ENCODE assay signal across 8 mouse cellular contexts in the genomic region with DNA sequence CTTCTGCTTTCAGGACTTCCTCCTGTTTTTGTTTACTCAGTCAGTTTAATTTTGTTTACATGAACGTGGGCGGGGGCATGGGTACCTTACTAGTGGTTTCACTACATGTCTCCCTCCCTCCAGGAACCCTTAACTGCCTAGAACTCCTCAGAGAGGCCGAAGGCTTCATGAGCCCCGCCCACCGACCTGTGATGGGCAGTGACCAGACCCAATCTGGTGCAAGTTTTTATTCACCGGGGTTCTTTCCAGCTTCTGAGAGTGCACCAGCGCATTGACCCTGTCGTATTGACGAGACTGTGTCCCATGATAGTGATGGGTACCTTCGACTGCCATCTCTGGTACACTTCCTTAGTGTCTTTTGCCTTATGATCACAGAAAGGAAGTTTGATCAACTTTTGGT. TPM values are rescaled to one million over a fixed set of nuclear protein-coding genes. Genes with fewer than 3 reads are reported as not detected.
A peak's percentile ranks its signal among the peaks of the same experiment; 100 is the strongest.
DNase-seq lines count a peak whose midpoint lies in the region; ATAC-seq and TF ChIP-seq lines count a peak whose summit lies in the region.

No protein-coding gene starts in this region.

- no peak for TF ChIP-seq POLR2A in thymus, adult 2 months (IDR thresholded peaks at IDR 0.05; ENCODE audit: control insufficient read depth, extremely low read depth, insufficient read depth, low read length, poor library complexity)

- peaks cover 29% of the 10 kb centered on the region for H3K27me3 ChIP-seq in G1E (ENCODE audit: insufficient read depth, low read length)
- peaks cover 3% of the 10 kb centered on the region; the same call in 1 of the 2 replicates for H3K27me3 ChIP-seq in forebrain, embryonic 16.5 days (replicated peaks; ENCODE audit: control insufficient read depth, insufficient read depth, low read length)
- H3K27me3 ChIP-seq in lung, embryonic 14.5 days (ENCODE audit: insufficient read depth, low read length), result peaks cover 7% of the 10 kb centered on the region; the same call in 1 of the 2 replicates
- H3K27me3 ChIP-seq in neural tube, embryonic 15.5 days (replicated peaks), result no peaks in the 10 kb centered on the region; the same call in 1 of the 2 replicates
- H3K27me3 ChIP-seq in thymus, adult 2 months (ENCODE audit: control insufficient read depth, insufficient read depth, low read length), result no peaks in the 10 kb centered on the region

- DNase-seq in G1E (ENCODE audit: low spot score), result peak; percentile 74
- peak; percentile 36 to 40 for DNase-seq in cerebellum, adult 18-20 months
- DNase-seq in heart, postnatal 36 days, result peak; percentile 65 to 84
- peak; percentile 55 to 63 for DNase-seq in layer of hippocampus, adult 2 months (ENCODE audit: low spot score in 2 of 2)
- peak; percentile 83 for DNase-seq in lung, embryonic 14.5 days
- DNase-seq in thymus, adult 2 months, result peak; percentile 71

- peak overlapping the region; percentile 68; the same call in 1 of the 2 replicates for H3K4me3 ChIP-seq in G1E (ENCODE audit: low read depth, low read length)
- peak overlapping the region; percentile 56 for H3K4me3 ChIP-seq in forebrain, embryonic 16.5 days (replicated peaks; ENCODE audit: low read length)
- peak overlapping the region; percentile 66 for H3K4me3 ChIP-seq in layer of hippocampus, adult 2 months
- H3K4me3 ChIP-seq in lung, embryonic 14.5 days (ENCODE audit: low read depth, low read length), result peak overlapping the region; percentile 42
- H3K4me3 ChIP-seq in neural tube, embryonic 15.5 days (replicated peaks), result peak overlapping the region; percentile 52
- H3K4me3 ChIP-seq in thymus, adult 2 months (ENCODE audit: control insufficient read depth, insufficient read depth, low read length), result no peak overlapping the region

- peak; percentile 82 for ATAC-seq in G1E (ENCODE audit: extremely low read depth, insufficient number of reproducible peaks, low FRiP score, poor library complexity, severe bottlenecking)
- ATAC-seq in forebrain, embryonic 16.5 days, result peak; percentile 51
- ATAC-seq in lung, embryonic 14.5 days (ENCODE audit: insufficient read depth), result peak; percentile 59; the same call in 1 of the 2 replicates
- peak; percentile 31 for ATAC-seq in neural tube, embryonic 15.5 days (ENCODE audit: low FRiP score)

- H3K36me3 ChIP-seq in G1E (replicated peaks), result no peaks in the 10 kb centered on the region
- no peaks in the 10 kb centered on the region for H3K36me3 ChIP-seq in forebrain, embryonic 16.5 days (ENCODE audit: control insufficient read depth, insufficient read depth)
- no peaks in the 10 kb centered on the region for H3K36me3 ChIP-seq in lung, embryonic 14.5 days (ENCODE audit: insufficient read depth)
- no peaks in the 10 kb centered on the region for H3K36me3 ChIP-seq in neural tube, embryonic 15.5 days
- H3K36me3 ChIP-seq in thymus, adult 2 months (ENCODE audit: control insufficient read depth, insufficient read depth, low read length), result no peaks in the 10 kb centered on the region

- intact Hi-C loops in heart, postnatal 36 days (cut with DNase I), result loop anchor here (2.0 kb wide), 1 partner anchor 152 kb away; no protein-coding TSS in a partner anchor

- H3K27ac ChIP-seq in forebrain, embryonic 16.5 days (ENCODE audit: low read length), result no peak overlapping the region
- H3K27ac ChIP-seq in layer of hippocampus, adult 2 months, result no peak overlapping the region
- no peak overlapping the region for H3K27ac ChIP-seq in lung, embryonic 14.5 days (ENCODE audit: low read depth)
- H3K27ac ChIP-seq in neural tube, embryonic 15.5 days (replicated peaks), result no peak overlapping the region
- no peak overlapping the region for H3K27ac ChIP-seq in thymus, adult 2 months (ENCODE audit: control insufficient read depth, insufficient read depth, low read length)

- TF ChIP-seq CTCF in G1E (IDR thresholded peaks at IDR 0.05; ENCODE audit: low read depth, low read length), result no peak
- no peak for TF ChIP-seq CTCF in layer of hippocampus, adult 2 months (conservative IDR thresholded peaks at IDR 0.05)
- no peak for TF ChIP-seq CTCF in lung, embryonic 14.5 days (IDR thresholded peaks at IDR 0.05; ENCODE audit: low read depth)
- TF ChIP-seq CTCF in thymus, adult 2 months (IDR thresholded peaks at IDR 0.05; ENCODE audit: borderline replicate concordance, control insufficient read depth, extremely low read depth, insufficient read depth, low read length, poor library complexity), result no peak

- peak overlapping the region; percentile 99 for H3K4me2 ChIP-seq in forebrain, embryonic 16.5 days (ENCODE audit: low read length)
- peak overlapping the region; percentile 94 for H3K4me2 ChIP-seq in lung, embryonic 14.5 days
- peak overlapping the region; percentile 96 for H3K4me2 ChIP-seq in neural tube, embryonic 15.5 days

- H3K4me1 ChIP-seq in G1E (ENCODE audit: insufficient read depth, low read depth, low read length), result peaks cover 30% of the 10 kb centered on the region
- H3K4me1 ChIP-seq in forebrain, embryonic 16.5 days (replicated peaks; ENCODE audit: control insufficient read depth, insufficient read depth, low read length), result peaks cover 12% of the 10 kb centered on the region
- H3K4me1 ChIP-seq in lung, embryonic 14.5 days (ENCODE audit: insufficient read depth), result no peaks in the 10 kb centered on the region
- H3K4me1 ChIP-seq in neural tube, embryonic 15.5 days, result peaks cover 17% of the 10 kb centered on the region
- peaks cover 16% of the 10 kb centered on the region for H3K4me1 ChIP-seq in thymus, adult 2 months (replicated peaks; ENCODE audit: control insufficient read depth, insufficient read depth, low read length)

- 2% methylated on average over 10 of the region's 10 CpGs for WGBS in forebrain, embryonic 16.5 days
- 3% methylated on average over 10 of the region's 10 CpGs for WGBS in lung, embryonic 14.5 days
- 0% methylated on average over 10 of the region's 10 CpGs for WGBS in neural tube, embryonic 15.5 days
- 8% methylated on average over 10 of the region's 10 CpGs for WGBS in thymus, adult 2 months

- H3K9ac ChIP-seq in forebrain, embryonic 16.5 days (replicated peaks; ENCODE audit: low read depth, low read length), result no peak overlapping the region
- H3K9ac ChIP-seq in lung, embryonic 14.5 days, result no peak overlapping the region
- no peak overlapping the region for H3K9ac ChIP-seq in neural tube, embryonic 15.5 days (replicated peaks)

- no peaks in the 10 kb centered on the region for H3K9me3 ChIP-seq in G1E (replicated peaks)
- H3K9me3 ChIP-seq in forebrain, embryonic 16.5 days (ENCODE audit: control insufficient read depth, low read length), result no peaks in the 10 kb centered on the region
- no peaks in the 10 kb centered on the region for H3K9me3 ChIP-seq in lung, embryonic 14.5 days (ENCODE audit: low read depth, low read length)
- H3K9me3 ChIP-seq in neural tube, embryonic 15.5 days (replicated peaks), result no peaks in the 10 kb centered on the region

RNA-seq across cellular contexts. Expression of a gene that starts 51.5 kb away (rescaled TPM):
- total RNA-seq in G1E (2014; fragmentation: Nextera tagmentation), result not detected in 2 replicates
- 0.05 and 0.23 TPM in 2 replicates for total RNA-seq in G1E (2017)
- polyA plus RNA-seq in G1E (2012), result not detected in 2 replicates
- polyA plus RNA-seq in forebrain, embryonic 16.5 days (2015; fragmentation: Nextera tagmentation; extraction: Ambion mirVana), result 2.3 and 4.5 TPM in 2 replicates
- under 1 TPM in 1 of 2 experiments, not detected in 1; 0.06 TPM for total RNA-seq in heart, postnatal 36 days (2021)
- 10 to 100 TPM; 55.1 to 57.2 TPM for total RNA-seq in layer of hippocampus, adult 2 months (2021)
- polyA plus RNA-seq in lung, embryonic 14.5 days (2014; fragmentation: Nextera tagmentation; extraction: Ambion mirVana), result 0.13 and 0.26 TPM in 2 replicates
- 7.2 and 8.3 TPM in 2 replicates for polyA plus RNA-seq in neural tube, embryonic 15.5 days (2015; fragmentation: Nextera tagmentation; extraction: Ambion mirVana)
- 0.19 and 0.26 TPM in 2 replicates for polyA plus RNA-seq in thymus, adult 2 months (2012; rRNA removed)

Comparison
In these comparisons a context has a peak if more than half of its experiments do, and no peak if none do; other contexts are left out.
1. ATAC-seq: peak in every context shown above with its lines; median percentile 82 in G1E; 59 in lung, embryonic 14.5 days; 51 in forebrain, embryonic 16.5 days; 31 in neural tube, embryonic 15.5 days.